Mouse (Mus musculus) frontal cortex, postnatal 14 days (tissue): Measurements from ENCODE around the gene Gabrb3.
"Not testable (repeated sequence)": the region's sequence is repeated elsewhere in the genome, so short reads cannot be mapped to it uniquely, and the experiment has no call there.

Source experiments
- DNase-seq, 2 experiments: peaks; one replicate each; pipeline ENCODE4 v3.0.0; 2022; ENCODE audit warnings: low spot score in 2 of 2

The Gabrb3 gene

GRCm38 (mm10) chr7:57706092-57706491 is 286.6 kb downstream of the Gabrb3 start:
- no peak for DNase-seq

DNA sequence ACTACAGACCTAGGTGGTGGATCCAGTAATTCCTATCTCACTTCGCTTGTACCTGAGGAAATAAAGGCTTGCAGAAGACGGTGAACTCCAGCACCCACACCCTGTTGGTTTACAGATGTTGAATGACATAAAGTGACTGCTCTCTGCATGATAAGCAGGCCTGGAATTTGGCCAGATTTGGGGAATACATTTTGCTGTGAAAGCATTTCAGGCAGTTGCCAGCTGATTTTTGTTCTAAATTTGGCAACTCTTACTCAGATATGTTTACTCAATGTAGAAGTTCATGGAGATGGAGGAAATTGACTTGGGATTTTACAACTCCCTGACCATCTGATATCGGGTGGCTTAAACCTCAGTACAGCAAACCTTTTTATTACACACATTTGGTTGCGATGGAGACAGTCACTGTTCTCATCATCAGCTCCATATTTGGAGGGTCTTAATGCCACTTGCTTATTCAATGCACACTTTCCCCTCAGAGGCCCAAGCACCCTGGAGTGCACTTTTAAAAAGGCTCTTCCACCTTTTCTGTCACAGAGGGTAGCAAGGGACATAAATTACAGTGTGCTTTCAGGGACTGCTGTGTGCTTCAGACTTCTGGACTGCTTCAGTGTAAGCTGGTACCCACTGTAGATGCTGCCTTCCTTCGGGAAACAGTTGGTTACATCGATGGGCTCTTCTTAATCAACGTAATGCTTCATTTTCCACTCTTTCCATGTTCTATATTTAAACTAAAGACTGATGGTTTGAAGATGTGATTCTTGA is 287.7 kb downstream of the Gabrb3 start:
- no peak for DNase-seq

DNA sequence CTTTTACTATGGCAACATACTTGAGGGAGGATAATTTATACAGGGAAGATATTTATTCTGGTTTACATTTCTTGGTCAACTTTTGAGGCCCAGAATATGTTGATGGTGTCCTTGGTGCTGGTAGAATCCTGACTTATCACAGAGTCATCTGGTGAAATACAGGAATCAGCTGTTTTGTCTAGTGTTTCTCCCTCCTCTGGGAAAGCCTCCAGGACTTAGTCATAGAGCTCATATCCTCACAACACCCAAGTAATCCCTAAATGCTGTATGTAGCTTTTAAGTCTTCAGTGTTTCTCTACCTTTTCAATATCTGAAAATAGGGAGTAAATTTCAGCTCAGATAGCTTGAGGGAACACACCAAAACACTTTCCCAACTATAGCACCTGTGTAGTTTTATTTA is 292.2 kb downstream of the Gabrb3 start:
- no peak for DNase-seq

GRCm38 (mm10) chr7:57746836-57747235 is 327.3 kb downstream of the Gabrb3 start:
- DNase-seq = no peak

DNA sequence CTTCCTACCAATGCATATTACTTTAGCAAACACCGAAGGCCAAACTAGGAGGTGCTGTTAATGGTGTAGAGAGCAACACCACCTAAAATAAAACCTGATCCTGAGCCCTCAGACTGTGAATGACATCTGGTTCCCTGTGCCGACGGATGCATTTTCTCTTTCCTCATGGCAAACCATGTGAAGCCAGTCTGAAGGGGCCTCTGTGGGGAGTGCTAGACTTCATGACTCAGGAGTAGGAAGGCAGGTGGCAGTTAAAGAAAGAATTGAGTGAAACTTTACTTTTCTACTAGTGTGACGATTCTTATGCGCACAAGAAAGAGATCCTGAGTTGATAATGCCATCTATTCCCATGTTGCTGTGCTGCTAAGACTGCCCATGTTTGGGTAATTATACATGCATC is 341.0 kb downstream of the Gabrb3 start:
- DNase-seq = no peak

DNA sequence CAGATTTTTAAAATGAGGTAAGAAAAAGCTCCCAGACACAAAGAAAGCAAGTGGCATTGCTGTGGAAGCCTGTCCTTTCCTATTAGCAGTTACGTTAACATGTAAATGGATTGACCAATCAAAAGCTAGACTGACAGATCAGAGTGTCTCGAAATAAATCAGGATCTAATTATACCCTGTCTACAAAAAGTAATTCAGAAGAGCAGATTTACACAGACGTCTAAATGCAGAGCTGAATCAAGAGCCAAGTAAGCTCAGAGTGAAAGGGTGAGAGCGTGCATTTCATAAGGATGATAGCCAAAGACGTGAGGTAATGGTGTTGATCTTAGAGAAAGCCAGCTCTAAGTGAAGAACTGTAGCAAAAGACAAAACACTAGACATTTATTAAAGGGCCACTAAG is 359.3 kb downstream of the Gabrb3 start:
- DNase-seq = no peak

- DNase-seq = not testable (repeated sequence)
These were observed 366.6 kb downstream of the Gabrb3 start for GRCm38 (mm10) chr7:57786102-57786501.

- no peak for DNase-seq
These were observed 368.0 kb downstream of the Gabrb3 start for GRCm38 (mm10) chr7:57787520-57787919.

- DNase-seq = no peak
These were observed 383.8 kb downstream of the Gabrb3 start for GRCm38 (mm10) chr7:57803266-57803665.

DNA sequence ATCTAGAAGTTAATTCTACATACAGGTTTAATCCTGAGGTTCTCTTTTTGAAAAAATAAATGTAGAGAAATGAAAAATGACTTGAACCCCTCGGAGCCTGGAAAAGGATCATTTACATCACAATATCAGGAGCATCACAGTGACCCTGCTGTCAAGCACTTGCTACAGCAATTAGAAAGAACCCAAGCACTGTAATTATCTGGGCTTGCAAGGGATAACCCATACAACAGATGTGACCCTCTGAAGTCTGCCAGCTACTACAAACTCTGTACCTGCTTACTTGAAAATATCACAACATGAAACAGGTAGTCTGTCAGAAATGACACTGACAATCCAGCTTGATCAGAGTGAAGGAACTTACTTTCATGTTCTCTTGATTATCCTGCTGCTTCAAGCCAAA is 394.2 kb downstream of the Gabrb3 start:
- no peak for DNase-seq

DNA sequence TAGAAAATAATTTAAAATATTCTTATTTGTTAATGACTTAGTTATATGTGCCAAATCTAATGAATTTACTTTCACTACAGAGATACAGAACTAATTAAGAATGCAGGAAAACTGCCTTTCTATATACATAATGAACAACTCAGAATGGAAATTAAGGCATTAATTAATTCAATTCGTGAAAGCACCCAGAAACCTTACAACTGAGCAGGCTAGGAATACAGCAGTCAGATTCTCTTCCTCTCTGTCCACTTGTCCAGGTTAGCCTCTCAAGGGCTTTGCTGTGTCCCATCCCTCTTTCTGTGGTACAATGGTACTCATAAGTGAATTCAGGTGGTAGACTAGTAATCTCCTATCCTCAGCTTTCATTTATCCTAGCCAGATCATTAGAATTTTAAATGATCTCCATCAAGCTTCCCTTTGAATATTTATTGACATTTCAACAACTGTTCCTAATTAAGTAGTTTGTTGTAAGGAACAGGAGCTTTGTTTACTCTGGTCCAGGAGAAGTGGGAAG is 422.9 kb downstream of the Gabrb3 start:
- DNase-seq = no peak

DNA sequence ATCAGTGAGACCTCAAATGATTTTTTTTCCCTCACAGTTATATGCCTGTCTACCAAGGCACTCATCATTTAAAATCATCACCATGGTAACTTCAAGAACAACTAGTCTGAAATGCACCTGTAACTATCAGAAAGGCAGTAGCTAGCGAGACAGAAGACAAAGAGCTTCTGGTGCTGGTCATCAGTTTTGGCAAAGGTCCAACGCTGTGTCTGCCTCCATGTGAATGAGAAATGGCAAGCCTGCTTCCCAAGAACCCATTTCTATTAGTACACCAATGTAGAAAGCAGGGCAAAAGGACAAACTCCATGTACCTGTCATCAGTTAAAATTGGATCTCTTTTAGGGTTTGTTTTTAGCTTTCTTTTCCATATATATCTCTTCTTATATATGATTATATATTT is 448.5 kb downstream of the Gabrb3 start:
- DNase-seq = no peak
